Mouse (Mus musculus): ENCODE measurements around the gene Psma2.

GRCm38 (mm10) chr13:14580392-14580791, 32.6 kb upstream of the Psma2 start:
- TF ChIP-seq CTCF (IDR thresholded peaks at IDR 0.05; ENCODE audit: extremely low read depth, insufficient read depth, insufficient read length, insufficient replicate concordance) (no peak), POLR2A (IDR thresholded peaks at IDR 0.05; ENCODE audit: low read depth, low read length) (no peak)
